Mouse (Mus musculus) granulocyte monocyte progenitor cell, adult 5-6 weeks (primary cell): ENCODE results near the gene Lin9. TPM values are rescaled to one million over a fixed set of nuclear protein-coding genes. Genes with fewer than 3 reads are reported as not detected.
A peak's percentile ranks its signal among the peaks of the same experiment; 100 is the strongest.

Experiments
- ATAC-seq: replicated peaks from 2 replicates; pipeline ENCODE4 v1.8.0; 2016; ENCODE audit warnings: mild to moderate bottlenecking, moderate TSS enrichment, inconsistent platforms; ENCODE audit not compliant: poor library complexity, severe bottlenecking
- total RNA-seq, 2 experiments: library from RNA; stranded (forward) in 1 of 2; stranded (reverse) in 1 of 2; fragments of 200-712, 200-1000 nt in 1 of 2; fragments of >200 nt in 1 of 2; fragmentation: Nextera tagmentation in 1 of 2; gene quantifications; 2 replicates each; pipeline ENCODE4 v1.2.3; 2014 to 2017

The Lin9 gene
- total RNA-seq, 2 experiments from 2014 or later, result 28.7 to 30.4 TPM

DNA sequence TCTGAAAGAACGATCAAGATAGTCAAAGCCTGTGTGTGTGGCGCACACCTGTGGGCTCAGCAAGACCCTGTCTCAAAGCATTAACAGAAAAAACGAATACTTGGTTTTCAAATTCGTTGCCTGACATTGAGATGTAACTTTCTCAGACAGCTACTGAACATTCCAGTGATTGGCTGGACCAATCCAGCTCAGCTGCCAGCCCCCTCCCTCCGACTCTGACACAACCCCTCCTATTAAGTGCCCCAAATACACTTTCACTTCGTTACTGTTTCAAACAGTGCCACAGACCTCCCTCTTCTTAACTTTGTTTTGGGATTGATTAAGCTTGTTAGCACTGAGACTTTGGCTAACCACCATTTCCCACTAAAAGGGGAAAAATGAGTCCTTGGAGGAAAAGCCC is 62.5 kb downstream of the Lin9 start:
- ATAC-seq, result no peak

DNA sequence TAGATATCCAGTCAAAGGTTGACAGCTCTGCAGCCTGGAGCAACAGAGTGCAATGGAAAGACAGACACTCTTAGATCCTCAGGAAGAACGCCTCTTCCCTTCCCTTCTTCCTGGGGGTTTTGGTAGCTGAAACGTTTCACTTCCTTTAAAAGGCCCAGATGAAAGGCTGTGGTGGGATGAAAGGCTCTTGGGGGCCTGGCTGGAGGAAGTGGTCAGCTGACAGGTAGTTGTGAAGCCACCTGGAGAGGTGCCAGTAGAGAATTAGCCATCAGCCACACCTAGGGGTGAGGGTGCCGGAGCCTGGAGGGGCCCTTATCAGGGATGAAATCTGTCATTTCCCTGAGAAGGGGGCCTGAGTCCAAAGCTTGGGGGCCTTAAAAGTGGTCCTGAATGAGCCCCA is 66.4 kb downstream of the Lin9 start:
- peak; percentile 67 for ATAC-seq

DNA sequence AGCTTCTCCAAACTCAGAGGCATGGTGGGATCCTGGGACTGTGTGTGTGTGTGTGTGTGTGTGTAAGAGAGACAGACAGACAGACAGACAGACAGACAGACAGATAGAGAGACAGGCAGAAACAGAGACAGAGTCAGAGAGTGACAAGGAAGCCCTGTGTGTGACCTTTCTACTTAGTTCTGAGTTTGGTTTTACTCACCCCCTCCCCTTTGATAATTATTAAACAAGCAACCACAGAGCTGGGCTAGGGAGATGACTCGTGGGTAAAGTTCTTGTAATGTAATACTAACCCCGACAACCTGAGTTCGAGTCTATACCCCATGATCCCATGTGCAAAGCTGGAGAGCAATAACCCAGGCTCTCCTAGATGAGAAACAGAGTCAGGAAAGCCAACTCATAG is 66.9 kb downstream of the Lin9 start:
- no peak for ATAC-seq

DNA sequence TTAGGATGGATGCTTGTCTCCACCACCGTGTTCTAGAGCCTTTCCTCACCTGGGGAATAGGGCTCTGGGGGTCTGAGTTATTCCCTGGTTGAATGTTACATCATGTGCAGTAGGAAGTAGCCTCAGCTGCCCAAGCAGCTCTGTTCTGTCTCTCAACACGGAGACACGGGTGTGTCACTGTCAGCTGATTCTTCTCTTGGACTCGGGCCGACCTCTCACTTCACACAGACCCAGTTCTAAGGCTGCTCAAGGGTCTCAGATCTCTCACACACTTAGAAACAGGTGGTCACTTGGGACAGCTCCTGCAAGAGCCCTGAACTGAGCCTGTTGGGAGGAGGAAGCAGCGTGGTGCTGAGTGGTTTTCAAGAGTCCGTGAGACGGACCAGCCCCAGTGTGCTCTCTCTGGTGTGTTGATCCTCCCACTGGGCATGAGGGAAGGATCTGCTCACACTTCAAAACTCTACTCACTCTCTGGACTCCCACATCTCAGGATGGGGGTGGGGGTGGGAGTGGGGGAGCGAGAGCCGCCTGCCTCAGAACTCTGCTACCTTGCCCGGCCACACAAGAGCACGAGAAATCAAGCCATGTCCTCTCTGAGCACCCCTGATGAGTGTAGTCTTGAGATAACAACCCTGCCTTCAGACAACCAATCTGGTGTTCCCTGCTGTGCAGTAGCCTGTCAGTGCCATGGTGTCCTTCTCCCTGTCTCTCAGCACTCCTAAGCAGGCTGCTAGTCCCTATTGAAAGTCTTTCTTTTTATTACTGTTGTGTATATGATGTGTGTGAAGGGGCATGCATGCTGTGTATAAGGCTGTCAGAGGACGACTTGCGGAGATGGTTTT is 68.2 kb downstream of the Lin9 start:
- no peak for ATAC-seq

DNA sequence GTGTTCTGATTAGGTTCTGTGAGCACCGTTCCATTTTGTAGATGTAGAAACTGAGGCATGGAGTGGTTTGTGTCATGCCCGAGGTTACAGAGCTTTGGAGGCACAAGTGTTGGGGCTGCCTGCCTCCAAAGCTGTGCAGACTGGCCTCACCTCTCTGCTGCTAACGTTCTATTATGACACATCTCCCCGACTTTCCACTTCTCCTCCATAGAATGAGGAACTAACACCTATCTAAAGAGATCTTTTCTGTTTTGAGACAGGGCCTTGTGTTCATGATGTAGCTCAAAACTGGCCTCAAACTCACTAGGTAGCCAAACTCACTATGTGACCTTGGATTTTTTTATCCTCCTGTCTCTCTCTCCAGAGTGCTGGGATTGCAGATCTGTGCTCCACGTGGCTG is 77.8 kb downstream of the Lin9 start:
- peak; percentile 83 for ATAC-seq

DNA sequence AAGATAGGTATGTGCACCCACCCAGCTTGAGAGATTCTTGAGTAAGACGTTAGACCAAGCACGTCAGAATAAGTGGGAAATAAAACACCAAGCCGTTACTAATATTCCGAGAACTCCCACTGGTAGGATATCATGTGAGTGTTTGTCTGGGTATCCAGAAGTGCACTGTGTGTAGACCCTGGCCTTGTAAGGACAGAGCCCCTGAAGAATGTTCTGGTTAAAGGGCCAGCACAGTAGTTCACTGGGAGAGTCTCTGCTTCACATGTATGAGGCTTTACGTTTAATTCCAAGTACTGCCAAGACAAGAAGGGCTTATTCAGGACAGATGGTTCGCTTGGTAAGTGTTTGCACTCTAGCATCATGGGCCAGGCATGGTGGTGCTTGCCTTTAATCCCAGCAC is 78.5 kb downstream of the Lin9 start:
- no peak for ATAC-seq

DNA sequence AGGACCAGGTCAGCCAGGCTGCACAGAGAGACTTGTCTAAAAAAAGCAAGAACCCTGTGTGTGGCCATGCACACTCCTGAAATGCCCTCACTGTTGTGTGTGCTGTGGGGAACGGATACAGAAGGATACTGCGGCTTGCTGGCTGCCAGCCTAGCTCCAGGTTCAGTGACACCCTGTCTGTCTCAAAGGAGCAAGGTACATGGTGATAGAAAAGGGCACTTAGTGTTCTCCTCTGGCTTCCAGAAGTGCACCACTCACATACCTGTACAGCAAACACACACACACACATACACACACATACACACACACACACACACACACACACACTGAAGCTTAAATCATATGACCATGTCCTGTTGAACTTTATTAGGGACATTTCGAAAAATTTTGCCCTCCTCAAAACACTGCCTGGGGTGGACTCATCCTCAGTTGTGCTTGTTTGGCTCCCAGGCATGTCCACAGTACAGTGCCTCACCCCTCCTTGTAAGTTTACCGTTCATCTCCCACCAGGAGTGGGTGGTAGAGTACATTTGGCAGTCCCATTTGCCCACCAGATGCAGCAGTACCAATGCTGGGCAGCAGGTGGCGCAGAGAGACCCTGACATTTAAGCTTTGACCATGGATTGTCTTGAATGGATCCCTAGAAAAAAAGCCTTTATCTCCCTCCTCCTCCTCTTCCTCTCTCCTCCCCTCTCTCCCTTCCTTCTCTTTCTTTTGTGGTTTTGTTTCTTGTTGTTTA is 79.2 kb downstream of the Lin9 start:
- ATAC-seq, result peak; percentile 86

DNA sequence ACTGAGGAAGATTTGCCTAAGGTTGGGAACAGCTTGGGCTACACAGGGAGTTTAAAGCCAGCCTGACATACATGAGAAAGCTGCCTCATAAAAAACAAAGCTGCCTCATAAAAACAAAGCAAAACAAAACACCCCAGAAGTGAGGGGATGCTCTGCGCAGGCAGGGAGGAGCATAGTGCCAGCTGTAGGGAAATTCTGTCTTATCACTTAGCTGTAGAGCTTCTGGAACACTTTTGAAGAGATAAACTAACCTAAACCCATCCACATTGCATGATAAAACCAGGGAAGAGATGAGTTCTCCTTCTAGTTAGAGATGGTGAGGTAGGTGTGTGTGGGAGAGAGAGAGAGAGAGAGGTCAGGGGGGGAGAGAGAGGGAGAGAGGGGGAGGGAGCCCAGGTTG is 81.7 kb downstream of the Lin9 start:
- ATAC-seq, result no peak

DNA sequence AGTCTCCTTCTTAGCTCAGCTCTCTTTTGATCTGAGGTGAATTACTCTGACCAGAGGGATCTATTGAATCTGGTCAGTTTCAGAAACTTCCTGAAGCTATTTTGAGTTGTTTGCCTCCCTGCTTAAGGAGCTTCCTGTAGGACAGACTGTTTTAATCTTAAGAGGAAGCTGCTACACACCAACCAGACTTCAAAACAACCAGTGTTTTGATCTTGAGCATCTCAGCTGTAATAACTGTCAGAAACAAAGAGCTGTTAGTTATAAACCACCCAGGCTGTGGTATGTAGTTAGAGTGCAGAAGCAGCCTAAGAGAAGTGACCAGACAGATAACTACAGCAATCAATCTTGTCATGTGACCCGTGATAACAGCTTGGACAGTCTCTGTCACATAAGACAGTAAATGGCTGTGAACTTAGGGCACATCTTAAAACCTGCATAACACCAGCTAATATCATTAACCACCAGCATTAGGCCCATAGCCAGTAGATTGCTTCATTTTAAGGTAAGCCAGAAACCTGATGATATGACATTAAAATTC is 82.8 kb downstream of the Lin9 start:
- ATAC-seq, result no peak

DNA sequence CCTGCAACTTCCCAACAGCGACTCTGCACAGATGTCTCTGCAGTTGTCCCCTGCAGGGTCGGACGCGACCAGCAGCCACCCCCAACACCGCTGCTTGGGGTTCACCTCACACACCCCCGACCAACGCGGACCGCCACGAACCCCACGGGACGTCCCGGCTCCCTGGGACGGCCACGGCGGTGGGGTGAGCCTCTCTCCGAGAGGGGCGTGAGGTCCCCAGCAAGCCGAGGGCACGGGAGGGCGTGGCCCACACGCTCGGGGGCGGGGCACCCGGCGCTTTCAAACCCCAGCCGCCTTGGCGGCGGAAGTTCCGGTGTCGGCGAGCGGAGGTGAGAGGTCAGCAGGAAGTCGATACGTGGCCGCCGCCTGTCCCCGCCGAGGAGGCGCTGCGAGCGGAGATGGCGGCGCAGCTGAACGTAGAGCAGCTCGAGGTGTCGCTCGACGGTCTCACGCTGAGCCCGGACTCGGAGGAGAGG is 84.8 kb downstream of the Lin9 start, which contains the start of gene Acbd3:
TSS of gene Acbd3 (plus strand) at position 340 of the 476 bp plus-strand sequence.
- peak; percentile 96 for ATAC-seq

DNA sequence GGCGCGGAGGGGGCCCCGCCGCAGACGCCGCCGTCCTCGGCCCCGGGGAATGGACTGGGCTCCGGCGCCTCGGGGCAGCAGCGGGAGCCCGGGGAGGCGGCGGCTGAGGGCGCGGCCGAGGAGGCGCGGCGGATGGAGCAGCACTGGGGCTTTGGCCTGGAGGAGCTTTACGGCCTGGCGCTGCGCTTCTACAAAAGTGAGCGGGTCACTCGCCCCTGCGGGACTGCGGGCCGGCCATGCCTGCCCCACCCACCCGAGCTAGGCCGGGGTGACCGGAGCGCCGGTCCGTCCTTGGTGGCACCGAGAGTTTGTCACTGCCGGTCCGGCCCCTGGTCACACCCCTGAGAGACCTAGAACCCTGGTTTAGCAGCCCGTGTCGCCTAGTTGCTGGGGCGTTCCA is 85.2 kb downstream of the Lin9 start:
- peak; percentile 23; the same call in 1 of the 2 replicates for ATAC-seq

DNA sequence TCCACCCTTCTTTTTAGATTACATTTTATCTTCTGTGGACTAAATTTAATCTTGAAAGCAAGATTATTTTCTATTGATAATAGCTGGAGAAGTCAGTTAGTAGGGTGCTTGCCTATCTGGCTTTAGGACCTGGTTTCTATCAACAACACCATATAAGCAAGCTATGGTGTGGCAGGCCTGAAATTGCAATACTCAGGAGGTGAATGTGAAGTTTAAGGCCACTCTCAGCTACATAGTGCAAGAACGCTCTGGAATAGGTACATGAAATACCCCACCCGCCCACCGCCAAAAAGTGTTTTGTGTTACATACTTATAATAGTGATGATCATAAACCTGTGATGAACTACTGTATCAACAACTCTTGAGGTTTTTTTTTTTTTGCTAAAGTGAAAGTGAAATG is 88.3 kb downstream of the Lin9 start:
- no peak for ATAC-seq

Other genes with a start within 250 kb of the Lin9 start
- not detected in 2 replicates for gene Stum, start 157.6 kb upstream of the Lin9 start, total RNA-seq (2014; fragmentation: Nextera tagmentation)
- gene Stum, start 157.6 kb upstream of the Lin9 start, total RNA-seq (2017), result not detected in 2 replicates
- gene Parp1, start 72.2 kb upstream of the Lin9 start, total RNA-seq (2014; fragmentation: Nextera tagmentation), result 120 and 129 TPM in 2 replicates
- 173 and 204 TPM in 2 replicates for gene Parp1, start 72.2 kb upstream of the Lin9 start, total RNA-seq (2017)
- gene Mixl1, start 55.9 kb downstream of the Lin9 start, total RNA-seq (2014; fragmentation: Nextera tagmentation), result not detected in 2 replicates
- not detected in 2 replicates for gene Mixl1, start 55.9 kb downstream of the Lin9 start, total RNA-seq (2017)
- 23.5 and 26.5 TPM in 2 replicates for gene Acbd3, start 84.9 kb downstream of the Lin9 start, total RNA-seq (2014; fragmentation: Nextera tagmentation)
- gene Acbd3, start 84.9 kb downstream of the Lin9 start, total RNA-seq (2017), result 40.6 and 44.6 TPM in 2 replicates
- 1,208 and 1,212 TPM in 2 replicates for gene H3f3a, start 172.8 kb downstream of the Lin9 start, total RNA-seq (2014; fragmentation: Nextera tagmentation)
- 1,574 and 1,754 TPM in 2 replicates for gene H3f3a, start 172.8 kb downstream of the Lin9 start, total RNA-seq (2017)
- 18.0 and 23.5 TPM in 2 replicates for gene Sde2, start 210.0 kb downstream of the Lin9 start, total RNA-seq (2014; fragmentation: Nextera tagmentation)
- 29.5 and 29.8 TPM in 2 replicates for gene Sde2, start 210.0 kb downstream of the Lin9 start, total RNA-seq (2017)